Mouse (Mus musculus) embryonic facial prominence, embryonic 13.5 days (tissue): ENCODE data around the gene Wdr38. TPM values are rescaled to one million over a fixed set of nuclear protein-coding genes. Genes with fewer than 3 reads are reported as not detected.

Source experiments
- polyA plus RNA-seq: library from polyadenylated mRNA; unstranded; fragments of >200 nt; fragmentation: Nextera tagmentation; extraction: Ambion mirVana; gene quantifications from 2 replicates; pipeline ENCODE4 v1.2.1, GENCODE M21; 2015

Gene Wdr38
- polyA plus RNA-seq, 1 experiment from 2014 or later, result 2.0 TPM

Other genes with a start within 250 kb of the Wdr38 start
- 1.3 and 1.5 TPM in 2 replicates for gene Nr6a1, start 69.8 kb upstream of the Wdr38 start, polyA plus RNA-seq
- 9.0 and 9.6 TPM in 2 replicates for gene Olfml2a, start 65.5 kb upstream of the Wdr38 start, polyA plus RNA-seq
- gene Arpc5l, start 7.9 kb downstream of the Wdr38 start, polyA plus RNA-seq, result 123 TPM in 2 replicates
- gene Rpl35, start 8.1 kb downstream of the Wdr38 start, polyA plus RNA-seq, result 1,096 and 1,227 TPM in 2 replicates
- 33.1 and 36.1 TPM in 2 replicates for gene Golga1, start 68.1 kb downstream of the Wdr38 start, polyA plus RNA-seq
- gene Scai, start 193.3 kb downstream of the Wdr38 start, polyA plus RNA-seq, result 19.6 and 21.8 TPM in 2 replicates
- 67.7 and 70.8 TPM in 2 replicates for gene Ppp6c, start 229.0 kb downstream of the Wdr38 start, polyA plus RNA-seq